Mouse (Mus musculus): ENCODE measurements at regions not wholly inside any gene's neighbourhood (a gene's known extent, or its start where the extent isn't known, plus 50 kb on each side); places are given as distances from the start of the nearest gene placed in this dataset.

- no peak for DNase-seq (ENCODE audit: extremely low read depth)
- Histone ChIP-seq H3K4me2 (ENCODE audit: insufficient read depth, low read depth, poor library complexity, severe bottlenecking) (no peak overlapping the region), H3K9ac (ENCODE audit: insufficient read depth, low read depth) (no peak overlapping the region), H3K79me2 (replicated peaks; ENCODE audit: control insufficient read depth, extremely low read depth, insufficient read depth, poor library complexity, severe bottlenecking) (no peaks in the 10 kb centered on the region), H3K27me3 (replicated peaks) (no peaks in the 10 kb centered on the region), H3K9me3 (replicated peaks; ENCODE audit: low read length) (no peaks in the 10 kb centered on the region), H3K36me3 (replicated peaks in 1 of 2; ENCODE audit: control insufficient read depth in 1 of 2, insufficient read depth in 1 of 2, low read length in 1 of 2) (no peaks in the 10 kb centered on the region), H3K4me3 (replicated peaks in 1 of 3; ENCODE audit: low read depth in 2 of 3, low read length in 2 of 3, poor library complexity in 1 of 3) (no peak overlapping the region), H3K27ac (ENCODE audit: insufficient read depth, low read depth) (no peak overlapping the region), H3K4me1 (ENCODE audit: control insufficient read depth in 1 of 2, insufficient read depth in 2 of 2) (peaks cover 7 to 12% of the 10 kb centered on the region in 2 experiments; a peak in 3 of 4 replicates)
- TF ChIP-seq HCFC1 (IDR thresholded peaks at IDR 0.05; ENCODE audit: low read depth, low read length) (no peak), USF2 (conservative IDR thresholded peaks at IDR 0.05; ENCODE audit: low read depth, low read length) (no peak), MAX (IDR thresholded peaks at IDR 0.05; ENCODE audit: low read length) (no peak), NELFE (IDR thresholded peaks at IDR 0.05; ENCODE audit: low read depth, low read length) (no peak), ELF1 (IDR thresholded peaks at IDR 0.05; ENCODE audit: low read depth, low read length) (no peak), GABPA (IDR thresholded peaks at IDR 0.05; ENCODE audit: insufficient replicate concordance, low read depth, low read length) (no peak), ETS1 (conservative IDR thresholded peaks at IDR 0.05; ENCODE audit: low read depth, low read length) (no peak), POLR2A (IDR thresholded peaks at IDR 0.05; ENCODE audit: low read depth, low read length) (no peak), CHD1 (IDR thresholded peaks at IDR 0.05; ENCODE audit: low read depth, low read length) (no peak), JUND (conservative IDR thresholded peaks at IDR 0.05; ENCODE audit: low read depth, low read length) (no peak), POLR2AphosphoS2 (IDR thresholded peaks at IDR 0.05; ENCODE audit: low read depth, low read length) (no peak)
- in situ Hi-C loops (cut with MboI; ENCODE audit: low pct_ligation_motif_present, low pct_unique_long_range_greater_than_20kb, low sequenced_read_pairs) = no loop called here
- dilution Hi-C loops (cut with MboI; ENCODE audit: extremely low pct_ligation_motif_present, extremely low pct_unique_long_range_greater_than_20kb, low sequenced_read_pairs) = no loop called here
These were observed 164.4 kb downstream of the Ly86 start for GRCm38 (mm10) chr13:37509352-37509851.

GRCm38 (mm10) chr13:37510511-37510910 is 165.5 kb downstream of the Ly86 start:
- Histone ChIP-seq H3K9ac (ENCODE audit: insufficient read depth, low read depth) (no peak overlapping the region), H3K4me1 (ENCODE audit: control insufficient read depth in 1 of 2, insufficient read depth in 2 of 2) (peaks cover 3 to 10% of the 10 kb centered on the region in 2 experiments; a peak in 2 of 4 replicates), H3K79me2 (replicated peaks; ENCODE audit: control insufficient read depth, extremely low read depth, insufficient read depth, poor library complexity, severe bottlenecking) (no peaks in the 10 kb centered on the region), H3K27me3 (replicated peaks) (no peaks in the 10 kb centered on the region), H3K36me3 (replicated peaks in 1 of 2; ENCODE audit: control insufficient read depth in 1 of 2, insufficient read depth in 1 of 2, low read length in 1 of 2) (no peaks in the 10 kb centered on the region), H3K4me3 (replicated peaks in 1 of 3; ENCODE audit: low read depth in 2 of 3, low read length in 2 of 3, poor library complexity in 1 of 3) (no peak overlapping the region), H3K9me3 (replicated peaks; ENCODE audit: low read length) (no peaks in the 10 kb centered on the region), H3K4me2 (ENCODE audit: insufficient read depth, low read depth, poor library complexity, severe bottlenecking) (no peak overlapping the region), H3K27ac (ENCODE audit: insufficient read depth, low read depth) (no peak overlapping the region)
- in situ Hi-C loops (cut with MboI; ENCODE audit: low pct_ligation_motif_present, low pct_unique_long_range_greater_than_20kb, low sequenced_read_pairs) (no loop called here), dilution Hi-C loops (cut with MboI; ENCODE audit: extremely low pct_ligation_motif_present, extremely low pct_unique_long_range_greater_than_20kb, low sequenced_read_pairs) (no loop called here)
- DNase-seq (ENCODE audit: extremely low read depth) = no peak
- TF ChIP-seq USF1 (IDR thresholded peaks at IDR 0.05; ENCODE audit: low read depth, low read length) = no peak
- no peak for TF ChIP-seq BHLHE40 (IDR thresholded peaks at IDR 0.05; ENCODE audit: low read depth, low read length)
- TF ChIP-seq HCFC1 (IDR thresholded peaks at IDR 0.05; ENCODE audit: low read depth, low read length) = no peak
- no peak for TF ChIP-seq POLR2A (IDR thresholded peaks at IDR 0.05; ENCODE audit: low read depth, low read length)
- TF ChIP-seq NELFE (IDR thresholded peaks at IDR 0.05; ENCODE audit: low read depth, low read length) = no peak

- TF ChIP-seq POLR2A (IDR thresholded peaks at IDR 0.05; ENCODE audit: low read depth, low read length) (no peak), MAX (IDR thresholded peaks at IDR 0.05; ENCODE audit: low read length) (no peak), UBTF (IDR thresholded peaks at IDR 0.05; ENCODE audit: low read depth, low read length) (no peak), E2F4 (IDR thresholded peaks at IDR 0.05; ENCODE audit: insufficient replicate concordance, low read depth, low read length) (no peak), JUN (IDR thresholded peaks at IDR 0.05; ENCODE audit: insufficient read depth, low read depth, low read length) (no peak), ZKSCAN1 (IDR thresholded peaks at IDR 0.05; ENCODE audit: borderline replicate concordance, low read depth, low read length) (no peak), TBP (conservative IDR thresholded peaks at IDR 0.05; ENCODE audit: low read depth, low read length) (no peak), IRF4 (IDR thresholded peaks at IDR 0.05; ENCODE audit: low read depth, low read length) (no peak), MAFK (IDR thresholded peaks at IDR 0.05; ENCODE audit: insufficient replicate concordance, low read length) (no peak), CHD1 (IDR thresholded peaks at IDR 0.05; ENCODE audit: low read depth, low read length) (no peak), USF1 (IDR thresholded peaks at IDR 0.05; ENCODE audit: low read depth, low read length) (no peak), PAX5 (IDR thresholded peaks at IDR 0.05; ENCODE audit: low read length) (no peak), SIN3A (IDR thresholded peaks at IDR 0.05; ENCODE audit: low read length) (no peak), BHLHE40 (IDR thresholded peaks at IDR 0.05; ENCODE audit: low read depth, low read length) (no peak), ZC3H11A (IDR thresholded peaks at IDR 0.05; ENCODE audit: low read depth, low read length) (no peak), CTCF (conservative IDR thresholded peaks at IDR 0.05 in 1 of 2, IDR thresholded peaks at IDR 0.05 in 1 of 2; ENCODE audit: low read depth in 2 of 2, low read length in 2 of 2) (no peak), ZNF384 (IDR thresholded peaks at IDR 0.05; ENCODE audit: low read depth, low read length) (no peak)
- no peaks in the 10 kb centered on the region for H3K27me3 ChIP-seq (replicated peaks)
- DNase-seq (ENCODE audit: extremely low read depth) = no peak
- no peak overlapping the region for H3K4me3 ChIP-seq (replicated peaks in 1 of 3; ENCODE audit: low read depth in 2 of 3, low read length in 2 of 3, poor library complexity in 1 of 3)
- H3K9me3 ChIP-seq (replicated peaks; ENCODE audit: low read length) = no peaks in the 10 kb centered on the region
- H3K27ac ChIP-seq (ENCODE audit: insufficient read depth, low read depth) = no peak overlapping the region
- no peak overlapping the region for H3K4me2 ChIP-seq (ENCODE audit: insufficient read depth, low read depth, poor library complexity, severe bottlenecking)
- peaks cover 2 to 9% of the 10 kb centered on the region in 2 experiments; a peak in 2 of 4 replicates for H3K4me1 ChIP-seq (ENCODE audit: control insufficient read depth in 1 of 2, insufficient read depth in 2 of 2)
- H3K79me2 ChIP-seq (replicated peaks; ENCODE audit: control insufficient read depth, extremely low read depth, insufficient read depth, poor library complexity, severe bottlenecking) = no peaks in the 10 kb centered on the region
- H3K36me3 ChIP-seq (replicated peaks in 1 of 2; ENCODE audit: control insufficient read depth in 1 of 2, insufficient read depth in 1 of 2, low read length in 1 of 2) = no peaks in the 10 kb centered on the region
- dilution Hi-C loops (cut with MboI; ENCODE audit: extremely low pct_ligation_motif_present, extremely low pct_unique_long_range_greater_than_20kb, low sequenced_read_pairs) = no loop called here
- in situ Hi-C loops (cut with MboI; ENCODE audit: low pct_ligation_motif_present, low pct_unique_long_range_greater_than_20kb, low sequenced_read_pairs) = no loop called here
- H3K9ac ChIP-seq (ENCODE audit: insufficient read depth, low read depth) = no peak overlapping the region
These were observed 166.0 kb downstream of the Ly86 start for GRCm38 (mm10) chr13:37511006-37511405.
